Mouse (Mus musculus) liver, embryonic 14.5 days (tissue): ENCODE data around the gene Mgat5.

Source experiments
- CTCF ChIP-seq: IDR thresholded peaks from 2 replicates; pipeline ENCODE4 v1.5.1; 2016; ENCODE audit warnings: antibody characterized with exemption, low read depth, control low read depth
- EP300 ChIP-seq: IDR thresholded peaks from 2 replicates; pipeline ENCODE4 v1.6.1; 2016; ENCODE audit warnings: antibody characterized with exemption, low read depth

DNA sequence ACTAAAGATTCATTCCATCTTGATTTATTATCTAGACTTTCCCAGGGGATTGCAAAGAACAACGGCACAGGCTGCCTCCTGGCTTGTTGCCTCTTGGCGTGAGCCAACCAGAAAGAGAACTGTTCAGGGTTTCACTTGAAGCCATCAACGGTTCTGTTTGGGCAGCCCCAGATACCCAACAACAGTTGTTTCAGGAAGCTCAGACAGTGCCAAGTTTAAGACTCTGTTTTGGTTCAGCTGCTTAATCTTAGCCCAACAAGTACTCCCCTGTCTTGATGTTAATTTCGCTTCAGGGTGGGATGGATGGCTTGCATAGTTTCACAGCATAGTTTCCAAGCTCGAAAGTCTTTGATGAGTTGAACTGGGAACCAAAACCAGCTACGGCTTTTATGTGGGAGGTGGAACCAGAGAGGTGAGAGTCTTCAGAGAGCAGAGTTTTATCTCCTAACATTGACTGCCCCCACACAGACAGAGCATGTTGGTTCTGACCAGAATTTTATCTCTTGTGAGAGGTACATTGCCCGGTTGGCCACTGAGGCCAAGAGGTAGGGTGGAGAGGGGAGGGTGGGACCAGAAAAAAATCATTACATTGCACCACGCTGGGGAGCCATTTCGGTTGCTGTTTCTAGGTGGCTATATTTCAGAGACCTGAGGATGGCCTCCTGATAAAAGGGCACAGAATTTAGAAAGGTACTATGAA, 144.0 kb downstream of the Mgat5 start:
- TF ChIP-seq CTCF (no peak), EP300 (no peak)
